Mouse (Mus musculus) liver, embryonic 14.5 days (tissue): ENCODE data around the gene Dnah8. TPM values are rescaled to one million over a fixed set of nuclear protein-coding genes. Genes with fewer than 3 reads are reported as not detected.

Source experiments
- ATAC-seq: fragments of 200-750 bp; cut with Nextera tagmentation; 2 replicates; pipeline ENCODE4 v1.8.0; 2017; ENCODE audit warnings: moderate number of reproducible peaks, mild to moderate bottlenecking, moderate library complexity; ENCODE audit not compliant: insufficient read depth
- DNase-seq, 3 experiments: peaks; one replicate each; pipeline ENCODE4 v3.0.0-alpha.2; 2012 to 2013; ENCODE audit warnings: low read depth in 3 of 3, low spot score in 3 of 3
- H3K27ac ChIP-seq: fragments of 300-500 bp; sonication (generic); 2 replicates; pipeline ENCODE4 v1.5.1; 2014; ENCODE audit warnings: moderate library complexity, mild to moderate bottlenecking, control low read depth, inconsistent platforms
- H3K27me3 ChIP-seq: fragments of 300-500 bp; sonication (generic); 2 replicates; pipeline ENCODE4 v1.6.1; 2014; ENCODE audit warnings: mild to moderate bottlenecking, low read length, moderate library complexity; ENCODE audit not compliant: control insufficient read depth, insufficient read depth
- H3K36me3 ChIP-seq: fragments of 300-500 bp; sonication (generic); replicated peaks from 2 replicates; pipeline ENCODE4 v1.6.1; 2014; ENCODE audit warnings: low read depth; ENCODE audit not compliant: control insufficient read depth, insufficient read depth
- H3K4me1 ChIP-seq, 2 experiments: fragments of 200-500 bp in 1 of 2; fragments of 300-500 bp in 1 of 2; sonication (generic) in 1 of 2; replicated peaks; 2 replicates each; pipeline ENCODE4 v1.6.1; 2012 to 2014; ENCODE audit warnings: antibody characterized with exemption in 1 of 2, inconsistent platforms in 1 of 2, low read length in 1 of 2; ENCODE audit not compliant: control insufficient read depth in 2 of 2, insufficient read depth in 2 of 2
- H3K4me2 ChIP-seq: fragments of 300-500 bp; sonication (generic); 2 replicates; pipeline ENCODE4 v1.6.1; 2014; ENCODE audit warnings: low read depth, mild to moderate bottlenecking, control low read depth, moderate library complexity
- H3K4me3 ChIP-seq, 2 experiments: fragments of 200-500 bp in 1 of 2; fragments of 300-500 bp in 1 of 2; sonication (generic) in 1 of 2; 2 replicates each; pipeline ENCODE4 v1.5.1; 2012 to 2014; ENCODE audit warnings: low read depth in 2 of 2, low read length in 2 of 2, mild to moderate bottlenecking in 2 of 2, control low read depth in 1 of 2, inconsistent platforms in 1 of 2, moderate library complexity in 1 of 2; ENCODE audit not compliant: insufficient read depth in 1 of 2
- H3K9ac ChIP-seq: fragments of 300-500 bp; sonication (generic); replicated peaks from 2 replicates; pipeline ENCODE4 v1.6.1; 2014; ENCODE audit warnings: mild to moderate bottlenecking, control low read depth, moderate library complexity
- H3K9me3 ChIP-seq: fragments of 300-500 bp; sonication (generic); 2 replicates; pipeline ENCODE4 v1.6.1; 2016; ENCODE audit warnings: low read length, mixed read lengths; ENCODE audit not compliant: control insufficient read depth
- CTCF ChIP-seq: IDR thresholded peaks from 2 replicates; pipeline ENCODE4 v1.5.1; 2016; ENCODE audit warnings: antibody characterized with exemption, low read depth, control low read depth
- EP300 ChIP-seq: IDR thresholded peaks from 2 replicates; pipeline ENCODE4 v1.6.1; 2016; ENCODE audit warnings: antibody characterized with exemption, low read depth
- WGBS: fragments of 180-500 bp; shearing (Covaris S2); extraction: QIAGEN DNeasy Blood & Tissue Kit; methylation state at CpG from one replicate; pipeline ENCODE4 v1.1.7; 2014; ENCODE audit not compliant: insufficient replicate concordance; 5-methylcytosine and 5-hydroxymethylcytosine counted together
- polyA plus RNA-seq, 2 experiments: library from polyadenylated mRNA; depleted of rRNA in 1 of 2; stranded (reverse) in 1 of 2; unstranded in 1 of 2; fragments of >200 nt; fragmentation: Nextera tagmentation in 1 of 2; extraction: Ambion mirVana in 1 of 2; gene quantifications; 2 replicates each; pipeline versions ENCODE4 v1.2.1 to v1.2.3; 2012 to 2014

The Dnah8 gene
- polyA plus RNA-seq, 2 experiments: 0.83 to 1.8 TPM

GRCm38 (mm10) chr17:30859989-30860585 lies 235.9 kb downstream of the Dnah8 start:
- DNase-seq (no peak), ATAC-seq (no peak)
- Histone ChIP-seq H3K4me2 (no peak overlapping the region), H3K9ac (no peak overlapping the region), H3K4me1 (no peaks in the 10 kb centered on the region), H3K36me3 (no peaks in the 10 kb centered on the region), H3K27ac (no peak overlapping the region), H3K4me3 (no peak overlapping the region), H3K27me3 (no peaks in the 10 kb centered on the region), H3K9me3 (no peaks in the 10 kb centered on the region)
- TF ChIP-seq CTCF (no peak), EP300 (no peak)
- 68% methylated on average over 10 of the region's 10 CpGs for WGBS

- H3K9me3 ChIP-seq: no peaks in the 10 kb centered on the region
- H3K36me3 ChIP-seq: no peaks in the 10 kb centered on the region
- ATAC-seq (no peak), DNase-seq (no peak)
- H3K27me3 ChIP-seq: no peaks in the 10 kb centered on the region
- H3K9ac ChIP-seq: no peak overlapping the region
- H3K27ac ChIP-seq: no peak overlapping the region
- no peak for TF ChIP-seq CTCF
- TF ChIP-seq EP300: no peak
- WGBS: 60% methylated on average over 7 of the region's 7 CpGs
- H3K4me2 ChIP-seq: no peak overlapping the region
- no peaks in the 10 kb centered on the region for H3K4me1 ChIP-seq
- no peak overlapping the region for H3K4me3 ChIP-seq
Observed at GRCm38 (mm10) chr17:30860606-30861005, 236.5 kb downstream of the Dnah8 start.

GRCm38 (mm10) chr17:30866281-30866680 lies 242.1 kb downstream of the Dnah8 start:
- DNase-seq (no peak), ATAC-seq (no peak)
- Histone ChIP-seq H3K36me3 (no peaks in the 10 kb centered on the region), H3K27me3 (no peaks in the 10 kb centered on the region), H3K27ac (no peak overlapping the region), H3K4me2 (no peak overlapping the region), H3K4me1 (no peaks in the 10 kb centered on the region), H3K9me3 (no peaks in the 10 kb centered on the region), H3K4me3 (no peak overlapping the region), H3K9ac (no peak overlapping the region)
- 64% methylated on average over 8 of the region's 8 CpGs for WGBS
- TF ChIP-seq CTCF (no peak), EP300 (no peak)

GRCm38 (mm10) chr17:30866966-30867365 lies 242.8 kb downstream of the Dnah8 start:
- no peaks in the 10 kb centered on the region for H3K9me3 ChIP-seq
- ATAC-seq: no peak

GRCm38 (mm10) chr17:30871040-30871439 lies 246.9 kb downstream of the Dnah8 start:
- Histone ChIP-seq H3K4me2 (no peak overlapping the region), H3K36me3 (no peaks in the 10 kb centered on the region), H3K27me3 (no peaks in the 10 kb centered on the region), H3K9ac (no peak overlapping the region), H3K4me1 (peaks cover 0 to 2% of the 10 kb centered on the region in 2 experiments; a peak in 1 of 4 replicates), H3K27ac (no peak overlapping the region), H3K9me3 (no peaks in the 10 kb centered on the region), H3K4me3 (no peak overlapping the region)
- WGBS: 38% methylated on average over 10 of the region's 10 CpGs
- TF ChIP-seq EP300 (no peak), CTCF (no peak)
- no peak for DNase-seq
- ATAC-seq: no peak

More at GRCm38 (mm10) chr17:30866966-30867365, 242.8 kb downstream of the Dnah8 start:
- Histone ChIP-seq H3K27ac (no peak overlapping the region), H3K36me3 (no peaks in the 10 kb centered on the region), H3K4me3 (no peak overlapping the region), H3K27me3 (no peaks in the 10 kb centered on the region), H3K9ac (no peak overlapping the region), H3K4me1 (no peaks in the 10 kb centered on the region), H3K4me2 (no peak overlapping the region)
- 71% methylated on average over 9 of the region's 9 CpGs for WGBS
- no peak for DNase-seq
- TF ChIP-seq EP300: no peak
- no peak for TF ChIP-seq CTCF
